ENCODE assay signal across 19 mouse cellular contexts in genomic region chr19:59408094-59408493, GRCm38 (mm10). TPM values are rescaled to one million over a fixed set of nuclear protein-coding genes. Genes with fewer than 3 reads are reported as not detected.
DNase-seq lines count a peak whose midpoint lies in the region; ATAC-seq and TF ChIP-seq lines count a peak whose summit lies in the region.
"Had no signal": no experiment of that assay in that cellular context is flagged by ENCODE, and none has a peak within 500 bp of the region (broad histone marks: within the 10 kb centered on the region; RNA-seq: fewer than 3 reads in every experiment).

No protein-coding gene starts in this region.

- H3K4me1 ChIP-seq in liver, postnatal 0 days (ENCODE audit: insufficient read depth), result no peaks in the 10 kb centered on the region
- no peaks in the 10 kb centered on the region for H3K4me1 ChIP-seq in liver, embryonic 11.5 days (replicated peaks; ENCODE audit: control insufficient read depth, insufficient read depth, low read length)
- H3K4me1 ChIP-seq in G1E (ENCODE audit: insufficient read depth, low read depth, low read length), result peaks cover 87% of the 10 kb centered on the region
- H3K4me1 ChIP-seq: embryonic facial prominence, embryonic 10.5 days; embryonic facial prominence, embryonic 12.5 days; forebrain, embryonic 13.5 days had no signal

- no peak for TF ChIP-seq EP300 in liver, postnatal 0 days (IDR thresholded peaks at IDR 0.05; ENCODE audit: low read depth)

- peaks cover 6% of the 10 kb centered on the region; the same call in 1 of the 2 replicates for H3K27me3 ChIP-seq in liver, postnatal 0 days (ENCODE audit: insufficient read depth, low read length)
- no peaks in the 10 kb centered on the region; the same call in 1 of the 2 replicates for H3K27me3 ChIP-seq in liver, embryonic 11.5 days (replicated peaks; ENCODE audit: control insufficient read depth, insufficient read depth, low read length)
- peaks cover 3% of the 10 kb centered on the region; the same call in 1 of the 2 replicates for H3K27me3 ChIP-seq in G1E (ENCODE audit: insufficient read depth, low read length)
- H3K27me3 ChIP-seq: embryonic facial prominence, embryonic 12.5 days; forebrain, embryonic 13.5 days; forebrain, embryonic 15.5 days; Patski had no signal

- peak; percentile 70 to 82 for DNase-seq in cerebellum, postnatal 10 days
- DNase-seq in cerebellum, adult 9-10 months, result no peak
- peak; percentile 27 to 49 for DNase-seq in cerebellum, postnatal 25 days
- DNase-seq in cerebellum, postnatal 4 days (ENCODE audit: low spot score in 2 of 2), result no peak
- peak; percentile 47 for DNase-seq in liver, postnatal 0 days
- no peak for DNase-seq in liver, embryonic 11.5 days (ENCODE audit: low spot score)
- no peak for DNase-seq in G1E (ENCODE audit: low spot score)
- DNase-seq in spleen, postnatal 4 days (ENCODE audit: low spot score in 2 of 2), result no peak
- DNase-seq: adrenal gland, adult 8-10 months; adrenal gland, postnatal 14 days; cerebellum, adult 11-12 months; forebrain, postnatal 0 days had no signal

- WGBS in liver, postnatal 0 days (ENCODE audit: insufficient replicate concordance), result 47% methylated on average over 2 of the region's 2 CpGs
- WGBS in liver, embryonic 11.5 days, result 57% methylated on average over 2 of the region's 2 CpGs

- no peak overlapping the region for H3K4me2 ChIP-seq in liver, postnatal 0 days (ENCODE audit: low read depth, low read length)
- no peak overlapping the region for H3K4me2 ChIP-seq in liver, embryonic 11.5 days
- H3K4me2 ChIP-seq: embryonic facial prominence, embryonic 12.5 days; forebrain, embryonic 13.5 days; forebrain, embryonic 15.5 days had no signal

- no peak overlapping the region for H3K9ac ChIP-seq in liver, postnatal 0 days (replicated peaks)
- no peak overlapping the region for H3K9ac ChIP-seq in liver, embryonic 11.5 days (ENCODE audit: low read depth, low read length)
- H3K9ac ChIP-seq: embryonic facial prominence, embryonic 12.5 days; forebrain, embryonic 13.5 days; forebrain, embryonic 15.5 days; forebrain, postnatal 0 days had no signal

- ATAC-seq in liver, postnatal 0 days, result peak; percentile 88
- no peak for ATAC-seq in liver, embryonic 11.5 days (replicated peaks; ENCODE audit: low FRiP score)
- no peak for ATAC-seq in G1E (ENCODE audit: extremely low read depth, insufficient number of reproducible peaks, low FRiP score, poor library complexity, severe bottlenecking)
- ATAC-seq: activated CD4-positive, CD25-positive, alpha-beta regulatory T cell, adult 4 months; forebrain, embryonic 13.5 days; forebrain, embryonic 15.5 days; forebrain, postnatal 0 days; Patski had no signal

- no peaks in the 10 kb centered on the region for H3K36me3 ChIP-seq in liver, postnatal 0 days (replicated peaks; ENCODE audit: insufficient read depth, low read length)
- H3K36me3 ChIP-seq in liver, embryonic 11.5 days (ENCODE audit: control insufficient read depth, insufficient read depth, low read length), result no peaks in the 10 kb centered on the region
- H3K36me3 ChIP-seq in G1E (replicated peaks), result peaks cover 48% of the 10 kb centered on the region
- H3K36me3 ChIP-seq: embryonic facial prominence, embryonic 10.5 days; embryonic facial prominence, embryonic 12.5 days; forebrain, embryonic 15.5 days had no signal

- H3K9me3 ChIP-seq in liver, postnatal 0 days (ENCODE audit: low read length), result no peaks in the 10 kb centered on the region
- no peaks in the 10 kb centered on the region for H3K9me3 ChIP-seq in liver, embryonic 11.5 days (ENCODE audit: control insufficient read depth, low read length)
- H3K9me3 ChIP-seq in G1E (replicated peaks), result no peaks in the 10 kb centered on the region
- H3K9me3 ChIP-seq: embryonic facial prominence, embryonic 10.5 days; embryonic facial prominence, embryonic 12.5 days; forebrain, embryonic 13.5 days; forebrain, embryonic 15.5 days had no signal

- TF ChIP-seq CTCF in liver, postnatal 0 days (IDR thresholded peaks at IDR 0.05; ENCODE audit: low read depth), result no peak
- no peak for TF ChIP-seq CTCF in G1E (IDR thresholded peaks at IDR 0.05; ENCODE audit: low read depth, low read length)

- no peak overlapping the region for H3K27ac ChIP-seq in liver, postnatal 0 days (ENCODE audit: low read depth)
- H3K27ac ChIP-seq in liver, embryonic 11.5 days (ENCODE audit: low read depth, low read length), result no peak overlapping the region
- H3K27ac ChIP-seq: embryonic facial prominence, embryonic 10.5 days; embryonic facial prominence, embryonic 12.5 days; forebrain, embryonic 13.5 days; forebrain, embryonic 15.5 days had no signal

- H3K4me3 ChIP-seq in liver, postnatal 0 days (ENCODE audit: low read depth, low read length), result no peak overlapping the region
- H3K4me3 ChIP-seq in liver, embryonic 11.5 days (ENCODE audit: low read depth, low read length), result no peak overlapping the region
- H3K4me3 ChIP-seq in G1E (ENCODE audit: low read depth, low read length), result peak overlapping the region; percentile 37; the same call in 1 of the 2 replicates
- H3K4me3 ChIP-seq: embryonic facial prominence, embryonic 10.5 days; embryonic facial prominence, embryonic 12.5 days; forebrain, embryonic 13.5 days; forebrain, embryonic 15.5 days had no signal

RNA-seq across cellular contexts. Expression of gene Emx2, which starts 50.1 kb away (rescaled TPM):
- polyA plus RNA-seq in liver, postnatal 0 days (2015; fragmentation: Nextera tagmentation; extraction: Ambion mirVana), result not detected in 2 replicates
- polyA plus RNA-seq in liver, embryonic 11.5 days (2014; fragmentation: Nextera tagmentation; extraction: Ambion mirVana), result 0.29 and 0.56 TPM in 2 replicates
- total RNA-seq in G1E (2014; fragmentation: Nextera tagmentation), result 4.7 TPM in 1 of 2 replicates, not detected in the other
- total RNA-seq in G1E (2017), result 0.23 TPM in 1 of 2 replicates, not detected in the other
- polyA plus RNA-seq in G1E (2012), result not detected in 2 replicates
- total RNA-seq: adrenal gland, postnatal 14 days had no signal
- polyA plus RNA-seq: activated CD4-positive, CD25-positive, alpha-beta regulatory T cell, adult 4 months; C2C12 had no signal

Comparison
In these comparisons a context has a peak if more than half of its experiments do, and no peak if none do; other contexts are left out.
1. DNase-seq: peak in cerebellum, postnatal 10 days (2 of 2), cerebellum, postnatal 25 days (2 of 2) and liver, postnatal 0 days (single experiment); none in cerebellum, adult 9-10 months (single experiment), cerebellum, postnatal 4 days (0 of 2), liver, embryonic 11.5 days (single experiment), G1E (single experiment) and spleen, postnatal 4 days (0 of 2).